Mouse (Mus musculus) ES-E14 (cell line): Measurements from ENCODE around the gene Slc22a18.
A peak's percentile ranks its signal among the peaks of the same experiment; 100 is the strongest.

Experiments used
- HCFC1 ChIP-seq: IDR thresholded peaks from 2 replicates; pipeline ENCODE4 v1.6.1; 2012; ENCODE audit warnings: low read length, inconsistent platforms, borderline replicate concordance; ENCODE audit not compliant: insufficient read depth
- MAFK ChIP-seq: IDR thresholded peaks from 2 replicates; pipeline ENCODE4 v1.6.1; 2014; ENCODE audit warnings: mild to moderate bottlenecking, low read depth, low read length, inconsistent platforms; ENCODE audit not compliant: insufficient read depth
- ZC3H11A ChIP-seq: IDR thresholded peaks from 2 replicates; pipeline ENCODE4 v1.6.1; 2012; ENCODE audit warnings: low read depth, mild to moderate bottlenecking, inconsistent platforms, low read length, borderline replicate concordance
- ZNF384 ChIP-seq: IDR thresholded peaks from 2 replicates; pipeline ENCODE4 v1.6.1; 2012; ENCODE audit warnings: low read depth, low read length, inconsistent platforms

DNA sequence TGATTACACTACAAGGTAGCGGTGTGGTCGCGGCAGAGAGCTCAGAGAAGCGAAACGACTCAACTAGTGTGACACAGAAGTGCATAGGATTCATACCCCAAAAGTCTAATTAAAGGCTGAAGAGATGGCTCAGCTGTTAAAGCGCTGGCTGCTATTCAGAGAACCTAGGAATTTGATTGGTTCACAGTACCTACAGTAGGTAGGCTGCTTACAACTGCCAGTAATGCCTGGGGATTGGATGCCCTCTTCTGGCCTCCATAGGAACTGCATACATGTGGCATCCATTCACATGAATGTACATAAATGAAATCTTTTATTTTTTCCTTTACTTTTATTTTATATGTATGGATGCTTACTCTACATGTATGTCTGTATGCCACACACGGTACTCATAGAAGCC is 33.1 kb downstream of the Slc22a18 start:
- no peak for TF ChIP-seq MAFK
- TF ChIP-seq HCFC1 = no peak
- TF ChIP-seq ZC3H11A = peak; percentile 79
- 0 out of 2 replicates have a peak, but pooled peaks have one; percentile 18 for TF ChIP-seq ZNF384
